In the genomic region with DNA sequence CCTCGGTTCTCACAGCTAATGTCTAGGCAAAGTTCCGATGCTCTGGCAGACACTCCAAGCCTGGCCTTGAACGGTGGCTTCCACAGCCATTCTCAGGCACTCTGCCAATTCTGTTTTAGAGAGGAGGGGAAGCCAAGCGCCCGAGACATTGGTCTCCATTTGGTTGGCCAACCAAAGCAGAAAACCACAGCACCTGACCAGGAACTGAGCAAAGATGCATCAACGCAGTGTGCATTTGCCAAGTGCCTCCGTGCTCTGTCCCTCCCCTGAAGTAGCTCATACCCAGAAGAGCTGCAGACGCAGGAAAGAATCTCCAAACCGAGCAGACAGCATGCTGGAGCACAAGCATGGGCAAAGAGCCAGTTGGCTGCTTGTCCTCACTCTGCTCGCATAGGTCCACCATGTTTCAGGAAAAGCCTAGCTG, we compare ENCODE assay signal across 10 mouse cellular contexts. TPM values are rescaled to one million over a fixed set of nuclear protein-coding genes. Genes with fewer than 3 reads are reported as not detected.
A peak's percentile ranks its signal among the peaks of the same experiment; 100 is the strongest.
DNase-seq lines count a peak whose midpoint lies in the region; ATAC-seq and TF ChIP-seq lines count a peak whose summit lies in the region.
"Had no signal": no experiment of that assay in that cellular context is flagged by ENCODE, and none has a peak within 500 bp of the region (broad histone marks: within the 10 kb centered on the region; RNA-seq: fewer than 3 reads in every experiment).

No protein-coding gene starts in this region.

- no peak overlapping the region for H3K27ac ChIP-seq in gastrocnemius, adult 2 months
- no peak overlapping the region for H3K27ac ChIP-seq in midbrain, postnatal 0 days (ENCODE audit: low read depth, low read length)
- H3K27ac ChIP-seq in midbrain, embryonic 15.5 days: no peak overlapping the region
- 0 out of 2 replicates have a peak overlapping the region, but pooled peaks have one; percentile 11 for H3K27ac ChIP-seq in embryonic facial prominence, embryonic 15.5 days (replicated peaks)
- H3K27ac ChIP-seq: embryonic facial prominence, embryonic 12.5 days; macrophage had no signal

- no peaks in the 10 kb centered on the region for H3K4me1 ChIP-seq in midbrain, postnatal 0 days (ENCODE audit: insufficient read depth, low read length)
- H3K4me1 ChIP-seq in midbrain, embryonic 15.5 days: peaks cover 13% of the 10 kb centered on the region
- peaks cover 19% of the 10 kb centered on the region for H3K4me1 ChIP-seq in embryonic facial prominence, embryonic 15.5 days

- ATAC-seq in midbrain, postnatal 0 days (ENCODE audit: low FRiP score): no peak
- no peak for ATAC-seq in midbrain, embryonic 15.5 days (replicated peaks)
- no peak for ATAC-seq in embryonic facial prominence, embryonic 15.5 days (ENCODE audit: insufficient number of reproducible peaks, low FRiP score, low TSS enrichment, low read depth)

- no peak overlapping the region for H3K9ac ChIP-seq in midbrain, postnatal 0 days (replicated peaks; ENCODE audit: low read length, poor library complexity, severe bottlenecking)
- H3K9ac ChIP-seq in midbrain, embryonic 15.5 days: no peak overlapping the region
- no peak overlapping the region for H3K9ac ChIP-seq in embryonic facial prominence, embryonic 15.5 days
- H3K9ac ChIP-seq: embryonic facial prominence, embryonic 12.5 days had no signal

- WGBS in midbrain, postnatal 0 days: 72% methylated on average over 10 of the region's 10 CpGs
- 70% methylated on average over 10 of the region's 10 CpGs for WGBS in midbrain, embryonic 15.5 days
- 53% methylated on average over 10 of the region's 10 CpGs for WGBS in embryonic facial prominence, embryonic 15.5 days

- H3K4me2 ChIP-seq in midbrain, postnatal 0 days (ENCODE audit: low read depth, low read length, poor library complexity, severe bottlenecking): no peak overlapping the region
- no peak overlapping the region for H3K4me2 ChIP-seq in midbrain, embryonic 15.5 days
- H3K4me2 ChIP-seq in embryonic facial prominence, embryonic 15.5 days (replicated peaks): no peak overlapping the region; the same call in 1 of the 2 replicates
- H3K4me2 ChIP-seq: embryonic facial prominence, embryonic 12.5 days had no signal

- H3K27me3 ChIP-seq in midbrain, postnatal 0 days (ENCODE audit: insufficient read depth, low read length): peaks cover 18% of the 10 kb centered on the region
- peaks cover 24% of the 10 kb centered on the region for H3K27me3 ChIP-seq in midbrain, embryonic 15.5 days (replicated peaks)
- peaks cover 26% of the 10 kb centered on the region for H3K27me3 ChIP-seq in embryonic facial prominence, embryonic 15.5 days

- no peaks in the 10 kb centered on the region for H3K9me3 ChIP-seq in midbrain, postnatal 0 days (ENCODE audit: low read length)
- no peaks in the 10 kb centered on the region for H3K9me3 ChIP-seq in midbrain, embryonic 15.5 days
- H3K9me3 ChIP-seq in embryonic facial prominence, embryonic 15.5 days (replicated peaks): no peaks in the 10 kb centered on the region
- H3K9me3 ChIP-seq: embryonic facial prominence, embryonic 12.5 days had no signal

- H3K36me3 ChIP-seq in midbrain, postnatal 0 days (ENCODE audit: insufficient read depth, low read length): no peaks in the 10 kb centered on the region
- H3K36me3 ChIP-seq in midbrain, embryonic 15.5 days (replicated peaks): no peaks in the 10 kb centered on the region
- no peaks in the 10 kb centered on the region for H3K36me3 ChIP-seq in embryonic facial prominence, embryonic 15.5 days
- H3K36me3 ChIP-seq: embryonic facial prominence, embryonic 12.5 days had no signal

- peak; percentile 34 for DNase-seq in gastrocnemius, adult 2 months
- no peak for DNase-seq in gastrocnemius, adult 18-20 months (ENCODE audit: low spot score)
- peak; percentile 82 for DNase-seq in midbrain, postnatal 0 days (ENCODE audit: low spot score)
- peak; percentile 30 to 52 for DNase-seq in kidney, postnatal 4 days
- DNase-seq in frontal cortex, postnatal 25 days (ENCODE audit: low spot score in 2 of 2): no peak
- DNase-seq in urinary bladder, adult 18-20 months (ENCODE audit: low spot score in 2 of 2): no peak

- intact Hi-C loops in gastrocnemius, adult 2 months (cut with DNase I): no loop called here

- no peak overlapping the region for H3K4me3 ChIP-seq in gastrocnemius, adult 2 months
- no peak overlapping the region for H3K4me3 ChIP-seq in midbrain, postnatal 0 days (ENCODE audit: low read depth, low read length)
- H3K4me3 ChIP-seq in midbrain, embryonic 15.5 days: no peak overlapping the region
- no peak overlapping the region for H3K4me3 ChIP-seq in embryonic facial prominence, embryonic 15.5 days (replicated peaks)
- H3K4me3 ChIP-seq: embryonic facial prominence, embryonic 12.5 days had no signal

- TF ChIP-seq CTCF in gastrocnemius, adult 2 months (IDR thresholded peaks at IDR 0.05): no peak
- TF ChIP-seq CTCF in midbrain, postnatal 0 days (IDR thresholded peaks at IDR 0.05): no peak

RNA-seq across cellular contexts. Expression of a gene that starts 4.6 kb away (rescaled TPM):
- total RNA-seq in gastrocnemius, adult 2 months (2021): under 1 TPM; 0.17 to 0.41 TPM
- under 1 TPM; 0.46 to 0.66 TPM for total RNA-seq in gastrocnemius, adult 18-20 months (2021)
- 4.9 and 6.6 TPM in 2 replicates for total RNA-seq in midbrain, postnatal 0 days (2014; rRNA removed)
- polyA plus RNA-seq in midbrain, postnatal 0 days (2015; fragmentation: Nextera tagmentation; extraction: Ambion mirVana): 2.9 and 3.3 TPM in 2 replicates
- 3.3 and 3.8 TPM in 2 replicates for polyA plus RNA-seq in midbrain, embryonic 15.5 days (2015; fragmentation: Nextera tagmentation; extraction: Ambion mirVana)
- 0.32 and 0.39 TPM in 2 replicates for polyA plus RNA-seq in embryonic facial prominence, embryonic 15.5 days (2015; fragmentation: Nextera tagmentation; extraction: Ambion mirVana)
- polyA plus RNA-seq: macrophage had no signal

RNA-seq across cellular contexts. Expression of a gene that starts 43.7 kb away (rescaled TPM):
- 10 to 100 TPM; 14.4 to 17.7 TPM for total RNA-seq in gastrocnemius, adult 2 months (2021)
- 10 to 100 TPM; 14.7 to 18.2 TPM for total RNA-seq in gastrocnemius, adult 18-20 months (2021)
- 69.5 and 83.4 TPM in 2 replicates for total RNA-seq in midbrain, postnatal 0 days (2014; rRNA removed)
- polyA plus RNA-seq in midbrain, postnatal 0 days (2015; fragmentation: Nextera tagmentation; extraction: Ambion mirVana): 281 and 289 TPM in 2 replicates
- 292 and 300 TPM in 2 replicates for polyA plus RNA-seq in midbrain, embryonic 15.5 days (2015; fragmentation: Nextera tagmentation; extraction: Ambion mirVana)
- 244 and 251 TPM in 2 replicates for polyA plus RNA-seq in embryonic facial prominence, embryonic 15.5 days (2015; fragmentation: Nextera tagmentation; extraction: Ambion mirVana)

RNA-seq across cellular contexts. Expression of a gene that starts 44.1 kb away (rescaled TPM):
- total RNA-seq in gastrocnemius, adult 2 months (2021): 10 to 100 TPM in 1 of 2 experiments, 1 to 10 TPM in 1; 7.8 to 11.6 TPM
- 1 to 10 TPM; 6.9 to 8.3 TPM for total RNA-seq in gastrocnemius, adult 18-20 months (2021)
- total RNA-seq in midbrain, postnatal 0 days (2014; rRNA removed): 17.6 and 23.9 TPM in 2 replicates
- polyA plus RNA-seq in midbrain, postnatal 0 days (2015; fragmentation: Nextera tagmentation; extraction: Ambion mirVana): 19.3 and 19.7 TPM in 2 replicates
- 24.3 and 27.5 TPM in 2 replicates for polyA plus RNA-seq in midbrain, embryonic 15.5 days (2015; fragmentation: Nextera tagmentation; extraction: Ambion mirVana)
- 23.2 and 25.8 TPM in 2 replicates for polyA plus RNA-seq in embryonic facial prominence, embryonic 15.5 days (2015; fragmentation: Nextera tagmentation; extraction: Ambion mirVana)

Comparison
In these comparisons a context has a peak if more than half of its experiments do, and no peak if none do; other contexts are left out.
1. DNase-seq: peak in gastrocnemius, adult 2 months (single experiment), midbrain, postnatal 0 days (single experiment) and kidney, postnatal 4 days (2 of 2); none in gastrocnemius, adult 18-20 months (single experiment), frontal cortex, postnatal 25 days (0 of 2) and urinary bladder, adult 18-20 months (0 of 2).